Mouse (Mus musculus): ENCODE measurements around the gene Slc35f4.
"Not testable (repeated sequence)": the region's sequence is repeated elsewhere in the genome, so short reads cannot be mapped to it uniquely, and the experiment has no call there.

Gene Slc35f4

GRCm38 (mm10) chr14:49278479-49278878, 247.4 kb downstream of the Slc35f4 start:
- DNase-seq (ENCODE audit: low read depth, low spot score): not testable (repeated sequence)

- DNase-seq (ENCODE audit: low read depth, low spot score): no peak
Measured at GRCm38 (mm10) chr14:49277642-49278041, 248.2 kb downstream of the Slc35f4 start.

- no peak for DNase-seq (ENCODE audit: low read depth, low spot score)
Measured at GRCm38 (mm10) chr14:49275376-49275775, 250.5 kb downstream of the Slc35f4 start.

- no peak for DNase-seq (ENCODE audit: low read depth, low spot score)
Measured at GRCm38 (mm10) chr14:49265286-49266002, 260.4 kb downstream of the Slc35f4 start.

Data from 3T3-L1 (cell line).